Mouse (Mus musculus): Measurements from ENCODE around the gene Hist2h3c2.

GRCm38 (mm10) chr3:96267541-96267940, 28.6 kb upstream of the Hist2h3c2 start:
- no peak for TF ChIP-seq EP300 (IDR thresholded peaks at IDR 0.05; ENCODE audit: low read length)
- TF ChIP-seq POLR2A (IDR thresholded peaks at IDR 0.05; ENCODE audit: low read depth, low read length), result no peak; the same call in 1 of the 2 replicates
- no peak for TF ChIP-seq SMC3 (IDR thresholded peaks at IDR 0.05; ENCODE audit: low read depth, low read length)
- no peak for TF ChIP-seq UBTF (IDR thresholded peaks at IDR 0.05; ENCODE audit: low read depth, low read length)
- no peak for TF ChIP-seq ZNF384 (IDR thresholded peaks at IDR 0.05; ENCODE audit: low read depth, low read length)
- TF ChIP-seq TCF12 (IDR thresholded peaks at IDR 0.05; ENCODE audit: low read depth, low read length), result no peak
- TF ChIP-seq POLR2AphosphoS2 (IDR thresholded peaks at IDR 0.05; ENCODE audit: low read depth, low read length), result no peak
- TF ChIP-seq ETS1 (conservative IDR thresholded peaks at IDR 0.05; ENCODE audit: low read depth, low read length), result no peak
- no peak for TF ChIP-seq NRF1 (IDR thresholded peaks at IDR 0.05; ENCODE audit: low read depth, low read length)
- no peak for TF ChIP-seq MEF2A (IDR thresholded peaks at IDR 0.05; ENCODE audit: borderline replicate concordance, low read depth, low read length)
- TF ChIP-seq MAX (IDR thresholded peaks at IDR 0.05; ENCODE audit: low read length), result no peak
- TF ChIP-seq MXI1 (IDR thresholded peaks at IDR 0.05; ENCODE audit: low read depth, low read length), result no peak
